ENCODE assay signal across 25 mouse cellular contexts in genomic region chr13:52277195-52277594, GRCm38 (mm10).
DNase-seq lines count a peak whose midpoint lies in the region; ATAC-seq and TF ChIP-seq lines count a peak whose summit lies in the region.
"Had no signal": no experiment of that assay in that cellular context is flagged by ENCODE, and none has a peak within 500 bp of the region (broad histone marks: within the 10 kb centered on the region; RNA-seq: fewer than 3 reads in every experiment).

No protein-coding gene starts in this region.

- H3K36me3 ChIP-seq in lung, postnatal 0 days (ENCODE audit: insufficient read depth, low read length) = no peaks in the 10 kb centered on the region
- H3K36me3 ChIP-seq in kidney, embryonic 15.5 days = no peaks in the 10 kb centered on the region
- H3K36me3 ChIP-seq: embryonic facial prominence, embryonic 10.5 days; forebrain, embryonic 10.5 days; hindbrain, embryonic 15.5 days; limb, embryonic 15.5 days had no signal

- 56% methylated on average over 3 of the region's 3 CpGs for WGBS in lung, postnatal 0 days
- WGBS in kidney, embryonic 15.5 days = 84% methylated on average over 3 of the region's 3 CpGs

- TF ChIP-seq EP300 in lung, postnatal 0 days (IDR thresholded peaks at IDR 0.05) = no peak

- H3K9me3 ChIP-seq in lung, postnatal 0 days (ENCODE audit: low read length) = 0 out of 2 replicates have a peak, but pooled peaks cover 2% of the 10 kb centered on the region
- no peaks in the 10 kb centered on the region for H3K9me3 ChIP-seq in kidney, embryonic 15.5 days (replicated peaks)
- H3K9me3 ChIP-seq: embryonic facial prominence, embryonic 10.5 days; forebrain, embryonic 10.5 days; hindbrain, embryonic 15.5 days; limb, embryonic 15.5 days had no signal

- no peaks in the 10 kb centered on the region for H3K27me3 ChIP-seq in lung, postnatal 0 days (replicated peaks; ENCODE audit: insufficient read depth, low read length)
- H3K27me3 ChIP-seq in kidney, embryonic 15.5 days = peaks cover 6% of the 10 kb centered on the region; the same call in 1 of the 2 replicates
- H3K27me3 ChIP-seq: limb, embryonic 15.5 days had no signal

- TF ChIP-seq CTCF in lung, postnatal 0 days (IDR thresholded peaks at IDR 0.05) = no peak

- DNase-seq in lung, postnatal 0 days (ENCODE audit: low spot score) = peak; percentile 11
- no peak for DNase-seq in lung, adult 18-20 months
- DNase-seq in 416B (ENCODE audit: low read depth) = peak; percentile 61
- DNase-seq in monocyte, adult 2 months (ENCODE audit: low read depth in 1 of 2, low spot score in 2 of 2) = peak; percentile 31 to 38
- DNase-seq in kidney, postnatal 36 days = no peak
- no peak for DNase-seq in thymus, postnatal 10 days (ENCODE audit: low spot score in 2 of 2)
- DNase-seq: adrenal gland, postnatal 14 days; cerebellum, adult 8-10 months; forebrain, postnatal 0 days; gastrocnemius, postnatal 14 days; heart, postnatal 4 days; kidney, adult 8-10 months; kidney, postnatal 25 days; left cerebral cortex, postnatal 4 days; lung, postnatal 4 days; right cerebral cortex, postnatal 4 days; thymus, adult 18-20 months; thymus, postnatal 4 days had no signal

- no peak overlapping the region for H3K27ac ChIP-seq in lung, postnatal 0 days (ENCODE audit: low read length)
- H3K27ac ChIP-seq in kidney, embryonic 15.5 days = no peak overlapping the region
- H3K27ac ChIP-seq: embryonic facial prominence, embryonic 10.5 days; forebrain, embryonic 10.5 days; hindbrain, embryonic 15.5 days; limb, embryonic 15.5 days had no signal

- ATAC-seq in lung, postnatal 0 days = no peak
- 0 out of 2 replicates have a peak, but pooled peaks have one; percentile 19 for ATAC-seq in erythroid progenitor cell, adult 5-6 weeks (replicated peaks; ENCODE audit: low FRiP score, poor library complexity, severe bottlenecking)
- no peak for ATAC-seq in kidney, embryonic 15.5 days (replicated peaks; ENCODE audit: low FRiP score)
- ATAC-seq: forebrain, postnatal 0 days had no signal

- H3K9ac ChIP-seq in lung, postnatal 0 days (replicated peaks; ENCODE audit: low read depth) = no peak overlapping the region
- no peak overlapping the region for H3K9ac ChIP-seq in kidney, embryonic 15.5 days
- H3K9ac ChIP-seq: forebrain, postnatal 0 days; hindbrain, embryonic 15.5 days; limb, embryonic 15.5 days had no signal

- H3K4me1 ChIP-seq in lung, postnatal 0 days (ENCODE audit: insufficient read depth, low read depth, low read length) = no peaks in the 10 kb centered on the region
- H3K4me1 ChIP-seq in kidney, embryonic 15.5 days = 0 out of 2 replicates have a peak, but pooled peaks cover 4% of the 10 kb centered on the region
- H3K4me1 ChIP-seq: hindbrain, embryonic 15.5 days; limb, embryonic 15.5 days had no signal

- H3K4me2 ChIP-seq in lung, postnatal 0 days (replicated peaks; ENCODE audit: low read depth, low read length) = no peak overlapping the region
- H3K4me2 ChIP-seq in kidney, embryonic 15.5 days = no peak overlapping the region
- H3K4me2 ChIP-seq: hindbrain, embryonic 15.5 days; limb, embryonic 15.5 days; midbrain, embryonic 11.5 days had no signal

- H3K4me3 ChIP-seq in lung, postnatal 0 days (ENCODE audit: low read depth, low read length) = no peak overlapping the region
- H3K4me3 ChIP-seq in kidney, embryonic 15.5 days (replicated peaks) = no peak overlapping the region
- H3K4me3 ChIP-seq: embryonic facial prominence, embryonic 10.5 days; forebrain, embryonic 10.5 days; hindbrain, embryonic 15.5 days; limb, embryonic 15.5 days had no signal

Comparison
In these comparisons a context has a peak if more than half of its experiments do, and no peak if none do; other contexts are left out.
1. DNase-seq: peak in lung, postnatal 0 days (single experiment), 416B (single experiment) and monocyte, adult 2 months (2 of 2); none in lung, adult 18-20 months (0 of 2), kidney, postnatal 36 days (0 of 2) and thymus, postnatal 10 days (0 of 2).